Mouse (Mus musculus) frontal cortex, postnatal 25 days (tissue): Measurements from ENCODE around the gene Atp8a2.

Experiments used
- DNase-seq, 2 experiments: peaks; one replicate each; pipeline ENCODE4 v3.0.0; 2022; ENCODE audit warnings: low spot score in 2 of 2

Atp8a2 gene

DNA sequence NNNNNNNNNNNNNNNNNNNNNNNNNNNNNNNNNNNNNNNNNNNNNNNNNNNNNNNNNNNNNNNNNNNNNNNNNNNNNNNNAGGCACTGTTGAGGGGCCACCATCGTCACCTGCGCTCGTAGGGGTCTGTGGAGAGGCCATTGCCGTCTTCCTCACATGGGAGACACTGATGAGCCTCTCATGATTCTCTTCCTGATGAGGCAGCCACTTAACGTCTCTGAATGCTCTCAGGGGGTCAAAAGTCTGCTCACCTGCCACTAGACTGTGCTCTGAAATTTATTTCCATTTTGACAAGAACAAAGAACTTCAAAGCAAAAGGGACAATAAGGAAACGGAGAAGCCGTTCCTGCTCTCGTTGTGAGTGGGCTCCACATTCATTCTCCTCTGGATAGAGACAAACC lies 277.1 kb downstream of the Atp8a2 start:
- DNase-seq: no peak

DNA sequence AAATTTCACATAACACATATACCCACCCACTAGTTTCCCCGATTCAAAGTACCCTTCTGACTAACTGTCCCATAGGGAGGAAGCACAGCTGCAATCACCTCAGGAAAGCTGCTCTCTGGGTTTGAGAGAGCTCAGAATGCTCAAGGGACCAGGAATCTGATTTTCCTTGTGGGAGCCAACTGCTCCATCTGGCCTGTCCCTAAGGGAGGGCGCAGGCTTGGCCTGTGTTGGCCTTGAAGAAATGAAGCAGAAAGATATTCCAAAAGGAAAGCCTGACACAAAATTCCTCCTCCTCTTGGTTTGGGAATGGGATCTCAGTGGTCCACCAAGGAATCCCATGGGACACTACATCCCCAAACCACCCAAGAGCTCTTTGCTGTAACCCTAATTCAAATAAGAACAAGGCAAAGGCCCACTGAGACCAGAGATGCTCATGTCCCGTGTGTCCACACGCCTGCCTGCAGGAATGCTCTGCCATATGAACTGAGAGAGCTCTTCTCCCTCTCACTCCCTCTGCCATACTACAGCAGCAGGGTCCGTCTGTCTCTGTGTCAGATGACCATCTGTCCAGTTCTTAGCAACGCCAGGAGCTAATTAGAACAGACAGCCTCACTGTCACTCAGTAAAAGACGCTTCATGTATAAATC lies 293.4 kb downstream of the Atp8a2 start:
- no peak for DNase-seq

DNA sequence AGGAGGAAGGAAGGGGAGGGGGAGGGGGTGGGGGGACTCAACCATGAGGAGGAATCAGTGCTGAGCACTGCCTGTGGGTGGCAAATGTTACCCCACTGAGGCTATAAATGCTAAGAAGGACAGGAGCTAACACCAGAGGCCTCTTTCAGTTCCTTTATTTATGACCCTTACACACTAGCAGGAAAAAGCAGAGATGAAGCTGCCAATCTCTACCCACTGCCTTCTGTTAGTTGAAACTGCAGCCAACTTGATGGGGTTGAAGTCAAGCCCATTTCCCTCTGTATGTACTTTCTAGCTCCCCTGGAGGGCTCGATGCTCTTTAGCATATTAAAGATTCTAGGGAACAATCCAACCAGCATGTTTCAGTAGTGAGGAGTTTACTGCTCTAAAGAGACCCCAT lies 303.0 kb downstream of the Atp8a2 start:
- DNase-seq: no peak

DNA sequence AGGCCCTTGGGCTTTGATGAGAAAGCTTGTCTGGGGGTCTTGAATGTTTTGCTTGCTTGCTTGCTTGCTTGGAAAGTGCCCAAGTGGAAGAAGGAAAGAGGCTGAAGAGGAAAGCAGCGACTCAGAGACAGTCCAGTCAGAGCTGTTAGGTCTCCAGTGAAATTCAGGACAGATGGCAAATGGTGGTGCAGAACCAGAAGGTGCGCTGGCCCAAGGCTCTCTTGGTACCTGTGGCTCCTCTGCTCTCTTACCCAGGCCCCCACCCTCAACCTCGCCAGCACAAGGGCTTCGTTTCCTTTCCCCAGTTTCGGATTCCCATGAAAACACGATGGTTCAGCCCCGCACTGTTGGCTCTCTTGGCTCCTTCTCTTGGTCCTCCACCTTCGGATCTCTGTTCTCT lies 304.9 kb downstream of the Atp8a2 start:
- DNase-seq: no peak

DNA sequence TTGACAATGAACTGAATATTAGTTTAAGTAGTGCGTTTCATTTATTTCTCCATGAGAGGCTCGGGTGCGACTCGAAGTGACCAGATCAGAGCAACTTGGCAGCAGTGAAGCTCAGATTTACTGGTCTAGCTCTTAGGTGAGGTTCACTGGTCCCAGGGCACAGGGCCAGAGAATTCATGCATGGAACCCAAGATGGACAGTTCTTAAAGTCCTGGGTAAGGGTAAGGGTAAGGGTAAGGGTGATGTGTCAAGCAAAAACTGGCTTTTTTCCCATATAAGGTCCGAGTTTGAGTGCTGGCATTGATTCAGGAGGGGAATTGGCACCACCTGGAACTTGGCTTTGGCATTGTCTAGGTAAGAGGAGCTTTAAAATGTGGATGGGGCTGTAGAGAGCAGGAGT lies 305.5 kb downstream of the Atp8a2 start:
- DNase-seq: no peak

DNA sequence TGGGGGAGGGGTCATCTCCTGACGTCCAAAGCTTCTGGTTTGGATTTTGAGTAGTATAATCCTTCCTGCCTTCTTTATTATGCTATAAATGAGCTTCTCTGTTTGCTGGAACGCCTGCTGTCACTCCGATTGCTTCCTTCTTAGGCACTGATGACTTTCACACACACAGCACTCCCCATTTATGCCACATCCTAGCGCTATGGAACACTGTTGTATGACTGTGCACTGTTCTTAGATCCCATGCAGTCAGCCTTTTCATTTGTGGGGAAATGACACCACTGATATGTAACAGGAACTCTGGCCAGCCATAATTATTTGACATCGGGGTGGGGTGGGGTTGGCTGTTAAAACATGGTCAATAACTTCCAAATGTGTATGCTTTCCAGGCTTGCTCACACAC lies 306.2 kb downstream of the Atp8a2 start:
- no peak for DNase-seq

DNA sequence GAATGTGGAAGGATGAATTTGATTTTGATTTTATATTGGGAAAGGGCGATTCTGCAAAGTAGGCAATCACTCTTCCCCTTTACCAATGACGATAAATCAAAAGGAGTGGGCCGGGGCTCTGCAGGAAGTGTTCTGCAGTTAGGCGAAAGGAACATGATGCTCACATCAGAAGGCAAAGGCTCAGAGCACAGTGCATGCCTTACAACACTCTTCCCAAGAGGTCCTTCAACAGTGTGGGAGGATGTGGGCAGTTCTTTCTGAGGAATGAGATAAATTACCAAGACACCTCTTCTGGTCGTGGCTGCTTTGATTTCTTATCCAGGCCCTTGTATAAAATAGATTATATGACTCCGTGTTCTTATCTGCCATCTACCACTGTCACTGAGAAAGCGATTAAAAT lies 306.9 kb downstream of the Atp8a2 start:
- no peak for DNase-seq

DNA sequence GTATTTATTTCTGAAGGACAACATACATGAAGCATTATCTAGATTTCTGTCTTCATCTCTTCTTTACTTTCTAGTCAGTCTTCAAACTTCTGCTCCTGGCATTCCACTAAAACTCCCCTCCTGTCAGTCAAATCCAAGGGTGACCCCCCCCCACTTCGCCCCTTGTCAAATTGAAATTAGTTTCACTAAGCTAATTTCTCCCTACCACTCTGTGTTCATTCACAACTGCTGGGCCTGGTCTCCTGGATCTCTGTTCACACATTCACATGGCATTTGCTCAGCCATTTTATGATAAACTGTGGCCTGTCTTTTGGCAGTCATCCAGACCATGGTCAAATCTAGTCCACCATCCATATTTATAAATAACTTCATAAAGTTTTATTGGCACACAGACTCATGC lies 308.5 kb downstream of the Atp8a2 start:
- no peak for DNase-seq

DNA sequence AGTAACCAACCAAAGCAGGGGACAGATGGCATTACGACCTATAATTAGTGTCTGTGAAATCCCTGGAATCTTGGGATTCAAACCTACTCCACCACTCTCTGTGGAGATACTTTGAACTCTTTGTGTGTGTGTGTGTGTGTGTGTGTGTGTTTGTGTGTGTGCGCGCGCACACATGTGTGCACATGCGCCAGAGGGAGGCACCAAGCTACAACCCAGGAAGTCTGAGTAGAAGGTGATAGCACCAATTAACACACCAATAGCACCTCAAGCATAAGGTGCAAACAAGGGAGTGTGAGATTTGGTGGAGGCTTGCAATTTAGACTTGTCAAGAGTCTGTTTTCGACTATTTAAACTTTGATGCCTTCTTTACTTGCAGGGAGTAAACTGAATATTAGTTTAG lies 308.9 kb downstream of the Atp8a2 start:
- DNase-seq: no peak

DNA sequence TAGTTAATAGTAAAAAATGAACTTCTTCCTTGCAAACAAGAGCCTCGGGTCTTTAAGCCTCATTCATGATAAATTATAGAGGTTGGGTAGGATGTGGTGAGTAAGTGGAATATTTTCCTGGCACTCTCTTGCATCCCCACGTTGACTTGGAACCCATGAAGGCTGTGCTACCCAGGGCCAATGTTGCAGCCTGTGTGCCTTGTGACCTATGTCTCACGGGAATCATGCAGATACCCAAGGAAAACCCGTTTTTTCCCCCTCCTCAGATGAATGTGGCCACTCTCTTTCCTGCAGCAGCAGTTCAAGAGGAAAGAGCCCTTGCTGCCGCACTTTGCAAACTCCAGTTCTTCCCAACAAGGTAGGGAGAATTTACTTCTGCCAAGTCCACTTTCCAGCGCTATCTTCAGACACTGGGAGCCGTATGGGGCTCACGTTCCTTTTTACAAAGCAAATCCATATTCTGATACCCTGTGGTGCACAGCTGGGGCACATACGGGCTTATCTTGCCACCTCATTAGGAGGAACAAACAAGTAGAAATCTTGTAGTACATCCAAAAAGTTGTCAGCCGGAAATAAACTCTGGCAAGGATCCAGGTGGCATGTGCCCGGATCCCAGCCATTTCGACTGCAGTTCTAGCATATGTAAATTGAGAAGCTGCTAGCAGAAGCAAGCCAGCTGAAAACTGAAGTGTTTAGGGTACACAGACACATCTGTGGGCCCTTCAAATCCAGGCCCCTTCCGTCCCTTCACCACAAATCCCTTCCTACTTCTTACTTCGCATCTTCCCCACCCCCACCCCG lies 309.7 kb downstream of the Atp8a2 start:
- DNase-seq: peak in 1 of 2 experiments; percentile 4

DNA sequence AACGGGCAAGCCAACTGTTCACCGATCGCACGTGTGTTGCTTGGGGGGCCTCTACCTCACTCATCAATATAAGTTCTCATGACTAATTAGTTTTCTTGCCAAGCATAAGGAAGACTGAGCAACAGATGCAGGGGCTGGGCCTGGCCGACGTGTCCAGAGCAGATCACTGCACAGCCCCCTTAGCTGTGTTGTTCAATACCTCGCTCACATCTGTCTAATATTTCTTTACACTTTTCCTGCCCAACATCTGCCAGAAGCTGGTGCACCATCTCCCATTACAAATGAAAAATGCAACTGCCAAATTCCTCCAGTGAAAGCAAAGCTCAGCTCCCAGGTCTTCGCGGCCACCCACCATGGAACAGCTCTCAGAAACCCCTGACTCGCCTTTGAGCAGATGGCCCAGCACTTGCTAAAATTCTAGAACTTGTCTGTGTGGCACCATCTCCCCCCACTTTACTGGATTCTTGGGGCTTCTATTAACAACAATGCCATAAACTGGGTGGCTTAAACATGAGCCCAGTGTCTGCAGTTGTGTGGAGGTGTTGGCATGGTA lies 313.4 kb downstream of the Atp8a2 start:
- no peak for DNase-seq

DNA sequence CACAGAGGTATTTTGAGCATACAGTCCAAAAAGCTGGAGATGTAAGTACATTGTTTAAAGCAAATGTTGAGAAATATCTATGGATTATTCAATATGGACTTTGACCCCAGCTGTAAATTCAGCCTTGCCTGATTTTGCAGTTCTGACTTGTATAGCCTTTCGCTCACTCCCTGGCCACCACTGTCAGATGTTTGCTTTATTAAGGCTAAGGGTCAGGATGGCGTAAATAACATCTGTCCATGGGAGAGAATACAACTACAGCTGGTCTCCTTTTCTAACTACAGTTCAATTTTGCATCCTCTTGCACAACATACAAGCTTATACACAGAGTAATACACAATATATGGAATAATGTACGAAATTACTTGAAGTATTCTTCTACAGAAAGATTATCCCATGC lies 316.1 kb downstream of the Atp8a2 start:
- no peak for DNase-seq

DNA sequence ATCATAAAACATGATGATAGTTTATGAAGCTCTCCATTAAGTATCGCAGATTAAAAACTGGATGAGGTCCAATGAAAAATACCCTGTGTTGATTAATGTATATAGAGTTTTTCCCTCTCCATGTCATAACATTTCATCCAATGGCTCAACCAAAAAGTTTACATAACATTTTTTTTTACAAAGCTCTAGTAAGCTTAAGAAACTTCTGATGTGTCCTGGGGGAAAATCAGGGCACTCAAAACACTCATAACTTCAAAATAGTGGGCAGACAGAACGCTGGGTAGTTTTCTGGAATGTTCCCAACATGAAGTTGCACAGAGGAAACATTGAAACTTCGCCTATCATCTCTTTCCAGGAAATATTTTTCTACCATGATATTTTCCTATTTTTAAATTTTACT lies 318.7 kb downstream of the Atp8a2 start:
- no peak for DNase-seq

DNA sequence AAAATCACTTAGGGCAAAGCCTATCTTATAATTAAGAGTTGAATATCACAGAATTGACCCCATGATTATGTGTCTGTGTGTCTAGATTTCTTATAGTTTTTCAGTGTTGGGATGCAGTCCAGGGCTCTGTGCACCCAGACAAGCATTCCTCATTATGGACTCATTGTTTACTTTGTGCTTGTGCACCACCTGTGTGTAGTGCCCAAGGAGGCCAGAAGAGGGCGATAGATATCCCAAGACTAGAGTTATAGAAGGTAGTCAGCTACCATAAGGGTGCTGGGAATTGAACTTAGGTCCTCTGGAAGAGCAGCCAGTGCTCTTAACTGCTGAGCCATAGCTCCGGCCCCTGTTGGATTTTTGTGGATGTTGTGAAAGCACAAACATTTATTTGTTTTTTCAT lies 320.5 kb downstream of the Atp8a2 start:
- DNase-seq: no peak

DNA sequence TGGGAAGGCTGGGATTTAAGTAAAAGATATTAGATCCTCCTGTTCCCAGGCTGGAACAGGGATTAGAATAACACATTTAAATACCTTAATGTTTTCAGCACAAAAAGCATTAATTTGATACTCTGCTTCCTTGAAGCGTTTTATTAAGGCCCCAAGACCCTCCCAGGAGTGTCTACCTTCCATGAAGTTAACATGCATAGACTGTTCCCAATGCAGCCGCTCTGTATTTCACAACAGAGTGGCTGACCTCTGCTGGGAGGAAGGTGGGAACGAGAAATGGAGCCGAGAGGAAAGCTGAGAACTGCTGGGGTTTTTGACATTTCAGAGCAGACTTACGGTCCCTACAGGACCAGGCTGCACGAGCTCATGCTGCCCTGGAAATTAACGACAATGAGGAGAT lies 328.6 kb downstream of the Atp8a2 start:
- DNase-seq: no peak

DNA sequence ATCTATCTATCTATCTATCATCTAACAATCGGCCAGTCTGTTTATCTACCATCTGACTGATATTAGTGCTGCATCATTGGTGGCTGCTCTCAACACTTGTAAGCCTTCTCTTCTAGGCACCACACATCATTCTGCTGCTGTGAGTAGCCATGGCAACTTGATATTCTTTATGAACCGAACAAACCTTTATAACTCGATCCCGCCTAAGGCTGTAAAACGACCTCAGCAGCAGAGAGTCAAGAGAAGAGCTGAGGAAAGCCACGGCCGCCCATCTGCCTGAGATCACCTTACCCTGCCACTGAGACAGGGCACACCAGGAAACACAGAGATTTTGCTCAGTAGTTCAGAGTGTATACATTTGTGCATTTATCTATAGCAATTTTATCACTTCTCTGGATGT lies 329.2 kb downstream of the Atp8a2 start:
- DNase-seq: no peak

DNA sequence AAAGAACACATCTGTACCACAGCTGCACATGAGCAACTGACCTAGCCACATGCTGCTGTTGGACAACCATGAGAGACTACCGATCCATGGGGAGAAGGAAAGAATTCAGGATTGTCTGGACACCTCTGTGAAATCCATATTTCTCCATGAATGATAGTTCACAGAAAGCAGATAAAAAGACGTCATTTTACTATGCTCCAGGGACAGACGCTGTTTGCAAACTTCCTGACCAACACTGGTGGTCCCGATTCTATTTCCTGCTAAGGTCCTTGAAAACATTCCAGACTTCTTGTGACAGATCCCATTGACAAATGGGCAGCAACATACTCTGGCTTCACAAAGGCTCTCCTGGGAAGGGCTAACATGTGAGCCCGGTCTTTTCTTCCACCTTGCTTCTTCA lies 331.0 kb downstream of the Atp8a2 start:
- DNase-seq: no peak

DNA sequence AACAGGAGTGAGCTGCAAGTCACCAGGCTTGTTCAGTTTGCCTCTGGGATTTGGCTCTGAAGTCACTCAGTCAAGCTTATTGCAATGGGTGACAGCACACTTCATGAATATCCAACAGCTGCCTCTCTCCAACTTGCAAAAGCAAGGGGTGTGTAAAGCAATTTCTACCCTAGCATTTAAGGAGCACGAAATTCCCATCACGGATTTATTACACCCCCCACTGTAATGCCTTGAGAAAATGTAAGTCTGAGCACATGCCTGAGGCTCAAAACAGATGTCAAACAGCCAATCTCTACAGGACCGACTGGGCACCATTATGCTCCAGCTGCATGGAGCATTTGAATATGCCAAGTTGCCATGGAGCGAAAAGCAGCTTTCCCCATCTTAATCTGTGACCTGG lies 334.6 kb downstream of the Atp8a2 start:
- no peak for DNase-seq

DNA sequence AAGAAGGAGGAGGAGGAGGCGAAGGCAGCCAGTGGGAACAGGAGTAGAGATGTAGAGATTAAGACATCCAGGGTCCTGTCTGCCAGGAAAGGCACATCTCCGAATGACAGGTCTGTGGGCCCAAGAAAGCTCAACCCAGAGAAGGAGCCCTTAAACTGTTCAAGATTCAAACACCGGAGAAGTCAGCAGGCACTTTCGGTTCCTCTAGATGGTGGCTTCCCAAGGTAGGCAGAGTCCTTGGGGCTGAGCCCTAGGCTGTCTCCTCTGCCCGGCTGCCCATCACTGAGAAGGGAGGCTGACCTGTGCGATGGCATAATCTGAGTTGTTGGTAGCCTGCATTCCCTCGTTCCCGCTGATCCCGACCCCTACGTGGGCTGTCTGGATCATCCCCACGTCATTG lies 337.1 kb downstream of the Atp8a2 start:
- no peak for DNase-seq

DNA sequence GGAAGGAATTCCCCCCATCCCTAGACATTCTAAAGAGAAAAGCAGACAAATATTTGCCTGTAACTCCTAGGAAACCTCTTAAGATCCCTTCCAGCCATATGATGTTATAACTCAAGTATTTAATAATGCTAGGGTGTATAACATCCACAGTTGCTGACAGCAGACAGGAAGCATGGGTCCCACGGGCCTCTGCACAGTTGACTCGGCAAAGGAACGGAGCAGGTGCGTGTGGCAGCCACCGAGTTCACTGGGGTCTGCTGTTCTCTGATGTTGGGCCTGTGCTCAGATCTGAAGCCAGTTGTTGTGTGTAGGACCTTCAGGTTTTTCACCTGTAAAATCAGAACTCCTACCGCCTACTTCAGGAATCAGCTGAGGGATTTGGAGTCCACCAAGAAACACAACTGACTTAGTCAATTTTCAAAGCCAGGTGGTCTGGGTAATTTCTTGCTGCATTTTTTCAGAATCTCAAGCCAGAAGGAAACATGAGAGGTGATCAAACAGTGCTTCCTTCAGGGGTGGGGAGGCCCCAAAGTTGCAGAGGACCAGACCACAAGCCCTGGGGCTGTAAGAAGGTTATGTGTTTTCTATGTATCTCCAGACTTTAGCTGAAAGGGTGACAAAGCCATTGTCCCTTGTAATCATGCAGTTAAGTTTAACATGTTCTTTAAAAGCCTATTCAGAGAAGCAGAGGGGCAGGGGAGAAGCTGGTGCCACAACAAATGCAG lies 338.3 kb downstream of the Atp8a2 start:
- no peak for DNase-seq

DNA sequence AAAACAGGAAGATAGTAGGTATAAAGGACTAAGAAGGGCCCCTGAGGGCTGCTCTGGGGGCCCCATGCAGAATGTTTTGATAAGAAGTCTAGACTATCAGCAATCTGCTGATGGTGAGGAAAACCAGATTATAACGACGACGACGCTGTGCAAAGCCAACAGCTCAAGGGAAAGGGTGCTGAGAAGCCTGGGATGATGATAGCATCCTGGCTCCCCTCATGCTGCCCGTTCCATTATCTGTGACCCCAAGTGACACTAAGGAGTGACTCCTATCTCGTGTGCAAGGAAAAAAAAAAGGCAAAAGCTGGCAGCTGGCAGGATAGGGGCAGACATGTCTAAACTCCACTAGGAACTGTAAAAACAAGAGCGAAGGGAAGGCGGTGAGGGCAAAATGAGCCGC lies 343.8 kb downstream of the Atp8a2 start:
- DNase-seq: no peak

DNA sequence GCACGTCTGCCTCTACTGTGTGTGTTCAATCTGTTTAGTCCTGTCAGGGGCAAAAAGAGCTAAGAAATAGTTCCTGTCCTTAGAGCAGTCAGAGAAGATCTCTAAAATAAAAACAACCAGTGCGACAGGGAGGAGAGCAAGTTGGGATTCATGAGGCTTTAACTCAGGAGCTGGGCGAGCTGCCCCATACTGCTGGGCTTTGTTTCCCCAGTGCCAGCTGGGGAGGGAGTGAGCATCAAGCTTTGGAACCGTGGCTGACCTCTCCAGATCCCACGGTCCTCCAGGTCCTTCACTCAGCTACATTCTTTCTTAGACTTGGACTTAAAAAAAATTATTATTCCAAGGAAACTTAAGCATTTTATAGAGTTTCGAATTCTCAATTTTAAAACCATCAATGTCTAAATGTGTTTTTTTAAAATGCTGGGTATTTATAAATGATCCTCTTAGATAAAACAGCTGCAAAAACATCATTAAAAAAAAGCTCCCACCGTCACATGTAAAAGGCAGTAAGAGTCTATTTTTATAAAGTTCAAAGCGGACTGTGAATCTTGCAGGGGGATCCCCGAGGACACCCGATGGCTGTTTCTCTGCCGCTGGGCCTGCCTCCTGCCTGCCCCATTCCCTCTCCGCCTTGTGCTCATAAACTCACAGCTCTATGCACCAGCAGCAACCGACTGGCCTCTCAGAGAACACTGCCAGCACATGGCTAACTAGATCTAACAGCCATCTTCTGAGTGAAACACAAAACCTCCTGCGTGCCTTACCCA lies 350.2 kb downstream of the Atp8a2 start:
- DNase-seq: no peak
